Mouse (Mus musculus): ENCODE measurements around the gene Ptpre. TPM values are rescaled to one million over a fixed set of nuclear protein-coding genes. Genes with fewer than 3 reads are reported as not detected.
"Not testable (repeated sequence)": the region's sequence is repeated elsewhere in the genome, so short reads cannot be mapped to it uniquely, and the experiment has no call there.

Ptpre gene
- total RNA-seq, 2 experiments from 2014 or later: 5.0 to 7.4 TPM

- DNase-seq: no peak
These were observed 2.6 kb upstream of the Ptpre start for GRCm38 (mm10) chr7:135534548-135535189.

GRCm38 (mm10) chr7:135535908-135536307, 1.4 kb upstream of the Ptpre start:
- DNase-seq: no peak

- DNase-seq: peak; percentile 32 to 37
These were observed 864 bp downstream of the Ptpre start for GRCm38 (mm10) chr7:135537948-135538741.

GRCm38 (mm10) chr7:135539429-135539828, 2.1 kb downstream of the Ptpre start:
- peak in 1 of 2 experiments; percentile 17 for DNase-seq

- no peak for DNase-seq
These were observed 5.0 kb downstream of the Ptpre start for GRCm38 (mm10) chr7:135542235-135542634.

GRCm38 (mm10) chr7:135543033-135543432, 5.8 kb downstream of the Ptpre start:
- DNase-seq: no peak

- DNase-seq: peak; percentile 30 to 40
These were observed 7.0 kb downstream of the Ptpre start for GRCm38 (mm10) chr7:135544321-135544720.

GRCm38 (mm10) chr7:135545957-135546356, 8.7 kb downstream of the Ptpre start:
- DNase-seq: no peak

GRCm38 (mm10) chr7:135546530-135546929, 9.2 kb downstream of the Ptpre start:
- no peak for DNase-seq

- no peak for DNase-seq
These were observed 11.2 kb downstream of the Ptpre start for GRCm38 (mm10) chr7:135548434-135548833.

GRCm38 (mm10) chr7:135551547-135551946, 14.3 kb downstream of the Ptpre start:
- DNase-seq: peak; percentile 77 to 78

- no peak for DNase-seq
These were observed 16.3 kb downstream of the Ptpre start for GRCm38 (mm10) chr7:135553550-135553949.

GRCm38 (mm10) chr7:135556663-135557402, 19.6 kb downstream of the Ptpre start:
- DNase-seq: no peak

GRCm38 (mm10) chr7:135560280-135560679, 23.0 kb downstream of the Ptpre start:
- DNase-seq: no peak

GRCm38 (mm10) chr7:135564022-135564421, 26.7 kb downstream of the Ptpre start:
- no peak for DNase-seq

GRCm38 (mm10) chr7:135566013-135566412, 28.7 kb downstream of the Ptpre start:
- no peak for DNase-seq

GRCm38 (mm10) chr7:135567582-135567981, 30.3 kb downstream of the Ptpre start:
- DNase-seq: peak in 1 of 2 experiments; percentile 37

- no peak for DNase-seq
These were observed 31.3 kb downstream of the Ptpre start for GRCm38 (mm10) chr7:135568550-135568949.

- DNase-seq: no peak
These were observed 34.1 kb downstream of the Ptpre start for GRCm38 (mm10) chr7:135571392-135571791.

- no peak for DNase-seq
These were observed 34.8 kb downstream of the Ptpre start for GRCm38 (mm10) chr7:135571951-135572559.

- not testable (repeated sequence) for DNase-seq
These were observed 38.2 kb downstream of the Ptpre start for GRCm38 (mm10) chr7:135575319-135576069.

GRCm38 (mm10) chr7:135576329-135576728, 39.0 kb downstream of the Ptpre start:
- no peak for DNase-seq
